Mouse (Mus musculus) cerebellum, adult 8-10 months (tissue): Measurements from ENCODE around the gene Ykt6.
"Not testable (repeated sequence)": the region's sequence is repeated elsewhere in the genome, so short reads cannot be mapped to it uniquely, and the experiment has no call there.

ENCODE experiments used
- DNase-seq: peaks from one replicate; pipeline ENCODE4 v3.0.0; 2022

Ykt6 gene

GRCm38 (mm10) chr11:5995989-5996388 is 40.5 kb downstream of the Ykt6 start:
- DNase-seq, result peak; percentile 94

GRCm38 (mm10) chr11:5998472-5998871 is 43.0 kb downstream of the Ykt6 start:
- no peak for DNase-seq

DNA sequence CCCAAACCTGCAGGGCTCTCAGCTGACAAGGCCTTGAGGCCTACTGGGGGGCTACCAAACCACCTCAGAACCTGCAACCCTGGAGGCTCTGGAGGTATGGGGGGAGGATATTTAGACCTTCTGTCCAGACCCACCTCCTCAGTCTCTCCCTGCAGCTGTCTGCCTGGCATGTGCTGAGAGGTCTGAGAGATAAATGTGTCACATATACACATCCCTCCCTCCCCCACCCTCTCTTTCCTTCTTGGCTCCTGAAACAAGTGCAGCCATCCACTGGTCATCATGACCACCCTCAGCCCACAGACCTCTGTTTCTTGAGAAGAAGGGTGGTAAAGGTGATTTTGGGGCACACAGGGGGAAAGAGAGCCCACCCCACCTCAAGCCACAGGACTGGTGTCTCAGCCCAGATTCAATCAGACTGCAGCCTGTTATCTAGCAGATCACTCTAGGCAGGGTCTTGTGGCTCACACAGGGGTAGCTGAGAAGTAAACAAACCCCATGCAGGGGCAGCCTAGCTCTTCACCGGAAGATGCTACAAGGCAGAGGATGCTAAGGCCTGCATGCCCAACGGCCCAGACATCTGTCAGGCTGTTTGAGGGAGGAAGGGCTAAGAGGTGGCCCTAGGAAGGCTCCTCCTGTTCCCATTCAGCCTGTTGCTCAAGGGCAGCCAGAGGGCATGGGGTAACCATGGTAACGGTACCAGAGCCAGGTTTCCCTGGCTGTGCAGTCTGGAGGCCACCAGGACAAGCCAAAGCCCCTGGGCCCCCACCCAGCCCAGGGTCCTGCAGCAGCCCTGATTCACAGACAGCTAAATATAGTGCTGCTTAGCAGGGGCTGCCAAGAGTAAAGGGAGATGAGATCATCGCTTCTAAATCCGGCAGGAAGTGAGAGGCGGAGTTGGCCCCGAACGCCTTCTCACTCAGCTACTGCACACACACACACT is 44.6 kb downstream of the Ykt6 start:
- peak; percentile 80 for DNase-seq

- DNase-seq, result no peak
Measured at GRCm38 (mm10) chr11:6000961-6001682, 45.6 kb downstream of the Ykt6 start.

DNA sequence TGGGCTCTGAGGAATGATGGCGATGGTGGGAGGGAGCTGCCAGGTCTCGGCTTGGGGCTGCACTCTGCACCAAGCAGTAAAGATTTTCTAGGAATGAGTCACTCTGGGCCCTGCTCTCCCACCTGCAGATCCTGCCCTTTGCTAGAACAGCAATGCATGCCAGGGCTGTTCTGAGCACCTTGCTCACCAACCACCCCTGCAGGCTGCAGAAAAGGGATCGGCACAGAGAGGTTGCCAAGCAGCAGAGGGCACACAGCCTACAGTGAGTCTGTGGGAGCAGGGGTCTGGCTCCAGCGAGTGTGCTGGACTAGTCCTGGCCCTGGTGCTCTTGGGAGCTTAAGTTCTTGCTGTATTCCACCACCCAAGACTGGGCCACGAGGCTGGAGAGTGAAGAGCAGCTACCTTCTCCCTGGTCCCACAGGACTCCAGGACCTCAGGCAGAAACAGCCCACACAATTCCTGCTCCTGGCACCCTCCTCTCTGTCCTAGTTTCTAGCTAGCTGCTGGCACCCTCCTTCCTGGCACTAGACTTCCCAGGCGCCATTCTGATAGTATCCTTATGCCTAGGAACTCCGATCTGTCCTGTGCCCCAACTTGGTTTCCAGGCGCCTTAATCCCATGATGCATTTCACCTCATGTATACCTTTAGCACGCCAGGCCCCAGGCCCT is 46.6 kb downstream of the Ykt6 start:
- DNase-seq, result peak; percentile 70

GRCm38 (mm10) chr11:6003046-6003639 is 47.6 kb downstream of the Ykt6 start:
- DNase-seq, result no peak

- not testable (repeated sequence) for DNase-seq
Measured at GRCm38 (mm10) chr11:6005374-6006043, 50.0 kb downstream of the Ykt6 start.

GRCm38 (mm10) chr11:6006351-6007009 is 51.0 kb downstream of the Ykt6 start:
- not testable (repeated sequence) for DNase-seq

DNA sequence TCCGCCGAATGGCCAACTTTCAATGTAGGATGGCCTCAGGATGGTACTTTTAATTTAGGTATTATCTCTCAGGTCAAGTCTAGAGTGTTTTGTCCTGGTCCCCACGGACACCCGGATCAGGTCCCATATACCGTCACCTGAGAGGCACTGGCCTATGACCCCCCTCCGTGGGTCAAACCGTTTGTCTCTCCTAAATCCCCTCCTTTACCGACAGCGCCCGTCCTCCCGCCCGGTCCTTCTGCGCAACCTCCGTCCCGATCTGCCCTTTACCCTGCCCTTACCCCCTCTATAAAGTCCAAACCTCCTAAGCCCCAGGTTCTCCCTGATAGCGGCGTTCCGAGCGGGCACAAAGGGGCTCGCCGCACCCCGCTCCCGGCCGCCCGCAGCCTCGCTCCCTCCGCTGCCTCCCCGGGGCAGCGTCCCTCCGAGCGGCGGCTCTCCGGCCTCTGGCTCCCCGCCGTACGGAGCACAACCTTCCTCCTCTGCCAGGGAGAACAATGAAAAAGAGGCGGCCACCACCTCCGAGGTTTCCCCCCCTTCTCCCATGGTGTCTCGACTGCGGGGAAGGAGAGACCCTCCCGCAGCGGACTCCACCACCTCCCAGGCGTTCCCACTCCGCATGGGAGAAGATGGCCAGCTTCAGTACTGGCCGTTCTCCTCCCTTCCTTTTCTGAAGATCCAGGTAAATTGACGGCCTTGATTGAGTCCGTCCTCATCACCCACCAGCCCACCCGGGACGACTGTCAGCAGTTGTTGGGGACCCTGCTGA is 51.7 kb downstream of the Ykt6 start:
- DNase-seq, result not testable (repeated sequence)

GRCm38 (mm10) chr11:6007779-6008128 is 52.3 kb downstream of the Ykt6 start:
- DNase-seq, result not testable (repeated sequence)

DNA sequence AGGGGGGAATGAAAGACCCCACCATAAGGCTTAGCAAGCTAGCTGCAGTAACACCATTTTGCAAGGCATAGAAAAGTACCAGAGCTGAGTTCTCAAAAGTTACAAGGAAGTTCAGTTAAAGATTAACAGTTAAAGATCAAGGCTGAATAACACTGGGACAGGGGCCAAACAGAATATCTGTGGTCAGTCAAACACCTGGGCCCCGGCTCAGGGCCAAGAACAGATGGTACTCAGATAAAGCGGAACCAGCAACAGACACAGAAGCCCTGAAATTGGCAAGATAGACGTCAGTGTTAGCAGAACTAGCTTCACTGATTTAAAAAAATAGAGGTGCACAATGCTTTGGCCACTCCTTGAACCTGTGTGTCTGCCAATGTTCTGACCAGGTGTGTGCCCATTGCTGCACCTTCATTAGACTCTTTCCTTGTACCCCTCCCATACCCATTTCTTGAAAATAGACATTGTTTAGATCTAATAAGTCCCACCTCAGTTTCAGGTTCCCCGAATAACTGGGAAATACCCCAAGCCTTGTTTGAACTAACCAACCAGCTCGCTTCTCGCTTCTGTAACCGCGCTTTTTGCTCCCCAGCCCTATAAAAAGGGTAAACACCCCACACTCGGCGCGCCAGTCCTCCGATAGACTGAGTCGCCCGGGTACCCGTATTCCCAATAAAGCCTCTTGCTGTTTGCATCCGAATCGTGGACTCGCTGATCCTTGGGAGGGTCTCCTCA is 55.4 kb downstream of the Ykt6 start:
- DNase-seq, result not testable (repeated sequence)

DNA sequence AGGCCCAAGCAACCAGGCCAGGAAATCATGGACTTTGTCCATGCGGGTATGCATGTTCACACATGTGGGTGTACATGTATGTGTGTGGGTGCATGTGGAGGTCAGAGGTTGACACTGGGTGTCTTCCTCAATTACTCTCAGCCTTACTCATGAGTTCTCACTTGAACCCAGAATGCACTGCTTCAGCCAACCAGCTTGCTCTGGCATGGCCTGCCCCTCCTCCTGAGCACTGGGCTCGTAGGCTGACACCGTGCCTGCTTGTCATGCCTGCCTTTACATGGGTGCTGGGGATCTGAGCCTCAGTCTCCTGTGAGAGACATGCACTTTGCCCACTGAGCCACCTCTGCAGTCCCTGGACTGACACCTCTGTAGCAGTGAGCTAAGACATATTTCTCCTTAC is 56.4 kb downstream of the Ykt6 start:
- DNase-seq, result no peak

DNA sequence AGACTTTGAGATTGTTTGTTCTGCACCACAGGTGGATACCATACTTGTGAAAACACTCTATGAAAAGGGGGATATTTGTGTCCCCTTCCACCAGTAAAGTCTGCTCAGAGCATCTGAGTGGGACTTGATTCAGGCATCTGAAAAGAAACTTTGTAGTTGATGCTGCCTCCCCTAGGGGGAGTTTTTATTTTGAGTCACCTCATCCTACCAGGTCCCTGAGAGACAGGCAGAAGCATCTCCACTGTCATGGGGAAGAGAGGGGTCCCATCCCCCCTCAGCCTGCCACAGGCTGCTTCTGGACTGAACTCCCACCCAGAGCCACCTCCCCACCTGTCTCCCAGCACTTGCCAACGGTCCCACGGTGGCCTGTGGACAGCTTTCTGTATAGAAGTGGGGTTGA is 57.9 kb downstream of the Ykt6 start:
- peak; percentile 38 for DNase-seq

DNA sequence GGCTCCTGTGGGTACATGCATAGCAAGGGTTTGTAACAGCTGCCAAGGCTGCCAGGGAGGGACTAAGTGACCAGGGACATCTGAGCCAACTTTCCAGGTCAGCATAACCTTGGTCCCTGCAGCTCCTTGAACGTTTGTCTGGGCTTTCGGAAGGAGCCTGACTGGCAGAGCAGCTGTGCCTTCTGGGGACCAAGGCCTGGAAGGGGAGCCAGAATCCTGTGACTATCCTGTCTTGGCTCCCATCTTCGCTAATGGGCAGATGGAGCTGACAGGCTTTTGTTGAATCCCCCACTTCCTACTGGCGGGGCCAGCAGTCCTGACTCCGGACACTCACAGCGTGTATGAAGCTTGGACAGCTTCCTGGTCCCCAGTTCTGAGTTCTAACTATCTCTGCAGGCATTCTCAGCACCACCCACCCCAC is 59.5 kb downstream of the Ykt6 start:
- DNase-seq, result peak; percentile 82

DNA sequence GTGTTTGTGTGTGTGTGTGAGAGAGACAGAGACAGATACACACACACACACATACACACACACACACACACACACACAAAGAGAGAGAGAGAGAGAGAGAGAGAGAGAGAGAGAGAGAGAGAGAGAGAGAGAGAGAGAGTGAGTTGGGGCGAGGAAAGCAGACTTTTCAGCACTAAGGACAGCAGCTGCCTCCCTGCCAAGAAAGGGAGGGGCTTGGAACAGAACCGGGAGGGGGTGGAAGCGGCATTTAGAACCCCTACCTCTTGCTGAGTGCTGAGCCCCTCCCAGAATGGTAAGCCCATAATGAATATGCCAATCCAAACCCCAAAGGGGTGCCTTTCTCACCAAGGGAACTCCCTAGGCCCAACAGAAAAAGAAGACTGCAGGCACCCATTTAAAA is 60.9 kb downstream of the Ykt6 start:
- DNase-seq, result peak; percentile 37

DNA sequence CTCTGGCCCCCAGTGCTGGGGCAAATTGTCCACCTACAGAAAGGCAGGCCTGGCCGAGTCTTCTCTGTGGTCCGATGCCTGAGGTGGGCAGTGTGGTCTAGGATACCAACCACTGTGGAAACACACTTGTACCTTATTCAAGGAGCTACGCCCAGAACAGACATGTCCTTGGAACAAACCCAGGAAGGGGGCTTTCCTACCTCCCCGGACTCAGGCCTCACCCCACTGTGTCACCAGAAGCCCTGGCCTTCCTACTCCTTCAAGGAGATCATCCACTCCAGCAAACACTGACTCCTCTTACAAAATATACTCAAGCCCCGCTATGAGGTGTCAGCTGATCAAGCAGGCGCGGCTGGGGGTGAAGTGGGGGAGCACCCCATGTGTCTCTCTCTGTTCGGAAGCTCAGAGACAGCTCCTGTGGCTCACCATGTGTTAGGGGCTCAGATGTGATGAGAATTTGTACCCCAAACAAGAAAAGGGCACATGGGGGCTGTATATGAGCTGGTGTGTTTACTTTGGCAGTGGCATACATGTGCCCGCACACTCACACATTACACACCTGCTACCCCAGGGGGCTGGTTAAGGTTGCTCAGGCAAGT is 61.4 kb downstream of the Ykt6 start:
- peak; percentile 41 for DNase-seq
